Mouse (Mus musculus) ovary, postnatal 14 days (tissue): ENCODE results near the gene Gm20850.
"Not testable (repeated sequence)": the region's sequence is repeated elsewhere in the genome, so short reads cannot be mapped to it uniquely, and the experiment has no call there.

Source experiments
- DNase-seq: peaks from one replicate; pipeline ENCODE4 v3.0.0; 2022; ENCODE audit warnings: low spot score

Gm20850 gene

DNA sequence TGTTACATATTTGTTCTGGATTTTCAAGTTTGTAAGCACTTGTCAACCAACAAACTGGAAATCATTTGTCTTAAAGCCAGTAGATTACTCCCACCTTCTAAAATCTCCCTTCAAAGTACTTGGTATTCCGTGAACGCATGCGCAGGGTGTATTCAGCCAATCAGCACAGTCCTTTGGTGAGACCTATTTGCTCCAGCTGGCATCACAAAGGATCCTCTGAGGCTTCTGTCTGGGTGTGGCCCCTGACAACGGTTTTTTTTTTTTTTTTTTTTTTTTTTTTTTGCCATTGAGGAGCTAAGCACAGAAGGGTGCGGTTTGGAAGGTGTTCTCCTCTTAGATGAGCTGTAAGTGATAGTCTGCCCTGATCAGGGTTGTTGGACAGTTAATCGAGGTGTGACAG lies at the start of gene Gm20850:
Gene Gm20850 (plus strand): TSS at position 301 of the 400 bp plus-strand sequence.
- DNase-seq, result not testable (repeated sequence)
